Mouse (Mus musculus) kidney, adult 2 months (tissue): ENCODE data around the gene Cacna2d4. TPM values are rescaled to one million over a fixed set of nuclear protein-coding genes. Genes with fewer than 3 reads are reported as not detected.
"Not testable (repeated sequence)": the region's sequence is repeated elsewhere in the genome, so short reads cannot be mapped to it uniquely, and the experiment has no call there.

Experiments used
- DNase-seq: peaks from one replicate; pipeline ENCODE4 v3.0.0; 2021
- H3K27ac ChIP-seq: fragments of 200-500 bp; 2 replicates; pipeline ENCODE4 v1.5.1; 2012; ENCODE audit warnings: low read depth, low read length, control low read depth, inconsistent platforms; ENCODE audit not compliant: insufficient read depth
- H3K27me3 ChIP-seq: fragments of 200-500 bp; replicated peaks from 2 replicates; pipeline ENCODE4 v1.6.1; 2012; ENCODE audit warnings: mild to moderate bottlenecking, moderate library complexity, low read length, inconsistent platforms; ENCODE audit not compliant: control insufficient read depth, insufficient read depth
- H3K36me3 ChIP-seq: fragments of 200-500 bp; 2 replicates; pipeline ENCODE4 v1.6.1; 2012; ENCODE audit warnings: mild to moderate bottlenecking, moderate library complexity, low read length, inconsistent platforms; ENCODE audit not compliant: control insufficient read depth, insufficient read depth
- H3K4me1 ChIP-seq: fragments of 200-500 bp; 2 replicates; pipeline ENCODE4 v1.6.1; 2011; ENCODE audit warnings: low read length; ENCODE audit not compliant: control insufficient read depth, insufficient read depth
- H3K4me3 ChIP-seq: fragments of 200-500 bp; 2 replicates; pipeline ENCODE4 v1.5.1; 2011; ENCODE audit warnings: mild to moderate bottlenecking, low read depth, low read length, control low read depth; ENCODE audit not compliant: insufficient read depth
- CTCF ChIP-seq: fragments of 200-500 bp; conservative IDR thresholded peaks from 2 replicates; pipeline ENCODE4 v1.5.1; 2011; ENCODE audit warnings: low read depth, mild to moderate bottlenecking, control low read depth, low read length, moderate library complexity, mixed read lengths; ENCODE audit not compliant: insufficient read depth, insufficient read length
- POLR2A ChIP-seq: fragments of 200-500 bp; IDR thresholded peaks from one replicate; pipeline ENCODE4 v1.6.1; 2011; ENCODE audit warnings: low read depth, low read length, control low read depth
- WGBS: fragments of 180-500 bp; shearing (Covaris S2); methylation state at CpG from one replicate; pipeline ENCODE4 v1.1.7; 2018; 5-methylcytosine and 5-hydroxymethylcytosine counted together
- polyA plus RNA-seq: library from polyadenylated mRNA; depleted of rRNA; stranded (reverse); fragments of >200 nt; gene quantifications from 2 replicates; pipeline ENCODE4 v1.2.3, GENCODE M21; 2012

The Cacna2d4 gene
- polyA plus RNA-seq, 1 experiment: 0.66 TPM

GRCm38 (mm10) chr6:119196382-119197305 lies 39.7 kb upstream of the Cacna2d4 start, which contains the start of gene Cacna1c:
Gene Cacna1c (minus strand): TSS chr6:119196418.
- 59% methylated on average over 17 of the region's 17 CpGs for WGBS
- H3K4me3 ChIP-seq: no peak within 1 kb of the TSS
- no peaks in the 10 kb centered on the region for H3K4me1 ChIP-seq
- no peaks in the 10 kb centered on the region; the same call in 1 of the 2 replicates for H3K36me3 ChIP-seq
- DNase-seq: no peak
- no peak within 1 kb of the TSS for H3K27ac ChIP-seq
- TF ChIP-seq POLR2A (no peak), CTCF (no peak)
- H3K27me3 ChIP-seq: no peaks in the 10 kb centered on the region

GRCm38 (mm10) chr6:119198534-119199273 lies 37.6 kb upstream of the Cacna2d4 start:
- no peak for TF ChIP-seq CTCF
- no peak for TF ChIP-seq POLR2A
- Histone ChIP-seq H3K4me3 (no peak overlapping the region), H3K27me3 (no peaks in the 10 kb centered on the region), H3K36me3 (peaks cover 2% of the 10 kb centered on the region; the same call in 1 of the 2 replicates), H3K27ac (no peak overlapping the region), H3K4me1 (no peaks in the 10 kb centered on the region)
- 65% methylated on average over 15 of the region's 15 CpGs for WGBS
- peak; percentile 5 for DNase-seq

DNA sequence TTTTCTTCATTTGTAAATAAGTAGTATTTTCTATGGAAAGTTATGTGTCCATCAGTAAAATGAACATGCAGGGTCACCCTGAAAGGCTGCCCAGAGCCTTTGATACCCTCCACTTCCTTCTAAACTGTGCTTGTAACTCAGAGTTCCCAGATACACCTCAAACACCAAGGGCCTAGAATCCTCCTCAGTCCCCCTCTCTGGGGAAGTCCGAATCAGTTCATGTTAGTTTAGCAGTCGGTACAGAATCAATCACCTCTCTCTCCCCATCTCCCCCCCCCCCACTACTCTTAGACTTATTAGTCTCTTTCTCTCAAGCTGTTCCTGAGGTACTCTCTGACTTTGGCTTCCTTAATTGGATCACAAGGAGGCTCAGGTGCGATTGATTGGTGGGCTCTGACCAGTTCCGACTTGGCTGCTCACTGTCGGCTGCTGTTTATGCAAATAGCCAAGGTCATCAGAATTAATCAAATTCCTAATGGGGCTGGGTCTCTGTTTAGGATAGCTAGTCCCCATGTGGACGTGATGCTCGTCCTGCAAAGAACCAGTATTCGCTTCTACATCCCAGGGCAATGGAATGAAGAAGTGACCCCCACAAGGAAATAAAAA lies 36.9 kb upstream of the Cacna2d4 start:
- Histone ChIP-seq H3K27ac (no peak overlapping the region), H3K4me3 (no peak overlapping the region), H3K36me3 (peaks cover 2% of the 10 kb centered on the region; the same call in 1 of the 2 replicates), H3K27me3 (no peaks in the 10 kb centered on the region), H3K4me1 (no peaks in the 10 kb centered on the region)
- no peak for DNase-seq
- WGBS: 65% methylated on average over 8 of the region's 8 CpGs
- TF ChIP-seq POLR2A: no peak
- TF ChIP-seq CTCF: no peak

DNA sequence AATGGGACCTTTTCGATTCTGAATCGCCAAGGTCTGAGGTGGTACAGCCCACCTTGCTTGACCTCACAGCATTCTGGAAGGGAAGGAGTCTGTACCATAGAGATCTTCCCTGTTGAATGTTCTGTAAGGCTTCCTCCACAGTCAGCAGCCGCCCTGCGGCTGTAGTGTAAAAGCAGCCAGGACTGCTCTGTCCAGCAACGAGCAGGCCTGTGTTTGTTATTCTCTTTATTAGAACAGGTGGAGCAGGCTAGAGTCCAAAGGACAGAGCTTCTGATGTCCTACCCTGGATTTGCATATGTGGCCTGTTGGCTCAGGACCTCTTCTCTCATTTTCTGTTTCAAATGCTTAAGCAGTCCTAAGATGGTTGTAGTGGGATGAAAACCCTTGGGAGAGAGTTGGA lies 36.0 kb upstream of the Cacna2d4 start:
- TF ChIP-seq POLR2A: no peak
- TF ChIP-seq CTCF: no peak
- 66% methylated on average over 5 of the region's 5 CpGs for WGBS
- no peak overlapping the region for H3K27ac ChIP-seq
- H3K36me3 ChIP-seq: peaks cover 2% of the 10 kb centered on the region; the same call in 1 of the 2 replicates
- H3K4me3 ChIP-seq: no peak overlapping the region
- H3K27me3 ChIP-seq: no peaks in the 10 kb centered on the region
- DNase-seq: no peak
- H3K4me1 ChIP-seq: no peaks in the 10 kb centered on the region

GRCm38 (mm10) chr6:119201575-119201974 lies 34.8 kb upstream of the Cacna2d4 start:
- Histone ChIP-seq H3K36me3 (peaks cover 2% of the 10 kb centered on the region), H3K4me3 (no peak overlapping the region), H3K27ac (no peak overlapping the region), H3K27me3 (no peaks in the 10 kb centered on the region), H3K4me1 (no peaks in the 10 kb centered on the region)
- no peak for DNase-seq
- TF ChIP-seq CTCF: no peak
- no peak for TF ChIP-seq POLR2A
- WGBS: 96% methylated on average over 4 of the region's 4 CpGs

GRCm38 (mm10) chr6:119204286-119204685 lies 32.0 kb upstream of the Cacna2d4 start:
- 95% methylated on average over 7 of the region's 7 CpGs for WGBS
- no peak overlapping the region for H3K27ac ChIP-seq

GRCm38 (mm10) chr6:119204915-119205314 lies 31.4 kb upstream of the Cacna2d4 start:
- TF ChIP-seq CTCF: no peak
- TF ChIP-seq POLR2A: no peak
- peaks cover 2% of the 10 kb centered on the region for H3K36me3 ChIP-seq
- no peaks in the 10 kb centered on the region for H3K27me3 ChIP-seq
- WGBS: 91% methylated on average over 3 of the region's 3 CpGs
- DNase-seq: no peak
- H3K4me1 ChIP-seq: no peaks in the 10 kb centered on the region
- no peak overlapping the region for H3K4me3 ChIP-seq
- no peak overlapping the region for H3K27ac ChIP-seq

More at GRCm38 (mm10) chr6:119204286-119204685, 32.0 kb upstream of the Cacna2d4 start:
- Histone ChIP-seq H3K36me3 (peaks cover 2% of the 10 kb centered on the region), H3K4me1 (no peaks in the 10 kb centered on the region), H3K4me3 (no peak overlapping the region), H3K27me3 (no peaks in the 10 kb centered on the region)
- no peak for DNase-seq
- TF ChIP-seq CTCF (no peak), POLR2A (no peak)

DNA sequence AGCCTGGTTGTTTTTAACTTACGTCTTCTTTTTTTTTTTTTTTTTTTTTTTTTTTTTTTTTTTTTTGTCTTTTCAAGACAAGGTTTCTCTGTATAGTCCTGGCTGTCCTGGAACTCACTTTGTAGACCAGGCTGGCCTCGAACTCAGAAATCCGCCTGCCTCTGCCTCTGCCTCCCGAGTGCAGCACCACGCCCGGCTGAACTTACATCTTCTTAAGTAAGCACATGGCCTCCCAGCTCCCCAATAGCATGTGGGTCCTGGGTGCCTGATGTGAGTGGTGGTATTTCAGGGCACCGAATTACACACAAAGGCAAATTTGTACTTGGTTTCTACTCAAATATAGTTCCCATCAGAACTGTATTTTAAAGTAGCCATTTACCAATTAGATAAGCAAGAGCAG lies 30.3 kb upstream of the Cacna2d4 start:
- 93% methylated on average over 7 of the region's 7 CpGs for WGBS

More for the DNA sequence above, 30.3 kb upstream of the Cacna2d4 start:
- H3K27ac ChIP-seq, H3K4me1 ChIP-seq, H3K27me3 ChIP-seq, H3K4me3 ChIP-seq, H3K36me3 ChIP-seq, DNase-seq: not testable (repeated sequence)
